Mouse (Mus musculus) thymus, adult 2 months (tissue): ENCODE data around the gene Slc25a10.

ENCODE experiments used
- CTCF ChIP-seq: fragments of 200-500 bp; IDR thresholded peaks from 2 replicates; pipeline ENCODE4 v1.5.1; 2012; ENCODE audit warnings: mild to moderate bottlenecking, control low read depth, low read length, moderate library complexity, borderline replicate concordance; ENCODE audit not compliant: control insufficient read depth, poor library complexity, insufficient read depth; ENCODE audit errors: extremely low read depth
- POLR2A ChIP-seq: fragments of 200-500 bp; IDR thresholded peaks from 2 replicates; pipeline ENCODE4 v1.6.1; 2012; ENCODE audit warnings: mild to moderate bottlenecking, low read length, control low read depth, moderate library complexity; ENCODE audit not compliant: control insufficient read depth, poor library complexity, insufficient read depth; ENCODE audit errors: extremely low read depth

DNA sequence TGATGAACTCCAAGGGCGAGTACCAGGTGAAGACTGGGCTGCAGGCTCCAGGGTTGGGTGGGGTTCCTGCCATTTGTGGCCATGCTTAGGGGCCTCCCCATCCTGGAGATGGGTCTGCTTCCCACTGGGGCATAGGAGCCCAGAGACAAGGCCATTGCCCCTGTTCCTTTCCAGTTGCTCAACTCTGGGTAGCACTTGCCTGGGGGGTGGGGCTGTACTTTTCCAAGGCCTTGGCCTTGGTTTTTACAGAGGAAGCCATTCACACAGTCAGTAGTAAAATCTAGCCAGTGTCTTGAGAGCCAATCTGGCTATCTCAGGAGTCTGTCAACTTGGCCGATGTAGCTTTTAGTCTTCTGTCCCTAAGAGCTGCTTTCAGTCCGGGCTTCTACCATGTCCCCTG lies 5.8 kb downstream of the Slc25a10 start:
- TF ChIP-seq CTCF (no peak), POLR2A (no peak)
